Mouse (Mus musculus) midbrain, postnatal 0 days (tissue): ENCODE measurements around the gene Meis2. TPM values are rescaled to one million over a fixed set of nuclear protein-coding genes. Genes with fewer than 3 reads are reported as not detected.

Source experiments
- ATAC-seq: fragments of 200-750 bp; cut with Nextera tagmentation; 2 replicates; pipeline ENCODE4 v1.8.0; 2017; ENCODE audit warnings: moderate number of reproducible peaks, mild to moderate bottlenecking, moderate TSS enrichment, moderate library complexity; ENCODE audit not compliant: low FRiP score
- DNase-seq: peaks from one replicate; pipeline ENCODE4 v3.0.0-alpha.2; 2015; ENCODE audit warnings: low spot score
- H3K27ac ChIP-seq: fragments of 300-500 bp; sonication (generic); 2 replicates; pipeline ENCODE4 v1.5.1; 2014; ENCODE audit warnings: low read depth, mild to moderate bottlenecking, low read length, mixed read lengths
- H3K27me3 ChIP-seq: fragments of 300-500 bp; sonication (generic); 2 replicates; pipeline ENCODE4 v1.6.1; 2014; ENCODE audit warnings: low read length, control low read depth, mixed read lengths; ENCODE audit not compliant: insufficient read depth
- H3K36me3 ChIP-seq: fragments of 300-500 bp; sonication (generic); 2 replicates; pipeline ENCODE4 v1.6.1; 2014; ENCODE audit warnings: low read length, control low read depth, mixed read lengths; ENCODE audit not compliant: insufficient read depth
- H3K4me1 ChIP-seq: fragments of 300-500 bp; sonication (generic); 2 replicates; pipeline ENCODE4 v1.6.1; 2014; ENCODE audit warnings: mild to moderate bottlenecking, control low read depth, antibody characterized with exemption, low read length, mixed read lengths; ENCODE audit not compliant: insufficient read depth
- H3K4me2 ChIP-seq: fragments of 300-500 bp; sonication (generic); 2 replicates; pipeline ENCODE4 v1.6.1; 2014; ENCODE audit warnings: low read depth, mild to moderate bottlenecking, low read length, mixed read lengths; ENCODE audit not compliant: poor library complexity, severe bottlenecking
- H3K4me3 ChIP-seq: fragments of 300-500 bp; sonication (generic); 2 replicates; pipeline ENCODE4 v1.5.1; 2014; ENCODE audit warnings: low read depth, mild to moderate bottlenecking, low read length, moderate library complexity
- H3K9ac ChIP-seq: fragments of 300-500 bp; sonication (generic); replicated peaks from 2 replicates; pipeline ENCODE4 v1.6.1; 2014; ENCODE audit warnings: mild to moderate bottlenecking, low read length, moderate library complexity, mixed read lengths; ENCODE audit not compliant: poor library complexity, severe bottlenecking
- H3K9me3 ChIP-seq: fragments of 300-500 bp; sonication (generic); 2 replicates; pipeline ENCODE4 v1.6.1; 2016; ENCODE audit warnings: low read length, control low read depth
- CTCF ChIP-seq: IDR thresholded peaks from 2 replicates; pipeline ENCODE4 v1.5.1; 2016; ENCODE audit warnings: antibody characterized with exemption, mild to moderate bottlenecking
- WGBS: fragments of 180-500 bp; shearing (Covaris S2); extraction: QIAGEN DNeasy Blood & Tissue Kit; methylation state at CpG from one replicate; pipeline ENCODE4 v1.1.7; 2014; 5-methylcytosine and 5-hydroxymethylcytosine counted together
- polyA plus RNA-seq: library from polyadenylated mRNA; unstranded; fragments of >200 nt; fragmentation: Nextera tagmentation; extraction: Ambion mirVana; gene quantifications from 2 replicates; pipeline ENCODE4 v1.2.1, GENCODE M21; 2015
- total RNA-seq: library from RNA; depleted of rRNA; stranded (reverse); fragments of >200 nt; gene quantifications from 2 replicates; pipeline ENCODE4 v1.2.3, GENCODE M21; 2014

Meis2 gene
- total and polyA plus RNA-seq, 2 experiments from 2014 or later, result 52.1 to 147 TPM

- TF ChIP-seq CTCF, result no peak
- Histone ChIP-seq H3K4me3 (peak overlapping the region; percentile 56), H3K4me2 (peak overlapping the region; percentile 74), H3K9me3 (no peaks in the 10 kb centered on the region), H3K9ac (peak overlapping the region; percentile 54), H3K4me1 (no peaks in the 10 kb centered on the region), H3K27me3 (peaks cover 7% of the 10 kb centered on the region), H3K36me3 (no peaks in the 10 kb centered on the region), H3K27ac (peak overlapping the region; percentile 68)
- no peak for ATAC-seq
- DNase-seq, result no peak
- 12% methylated on average over 10 of the region's 10 CpGs for WGBS
Observed at GRCm38 (mm10) chr2:116070614-116071425, 5.2 kb upstream of the Meis2 start.

GRCm38 (mm10) chr2:116069451-116070225 is 4.0 kb upstream of the Meis2 start:
- peak overlapping the region; percentile 56 for H3K4me3 ChIP-seq
- H3K4me2 ChIP-seq, result peak overlapping the region; percentile 74
- no peaks in the 10 kb centered on the region for H3K4me1 ChIP-seq
- ATAC-seq (no peak), DNase-seq (no peak)
- H3K9me3 ChIP-seq, result no peaks in the 10 kb centered on the region
- WGBS, result 27% methylated on average over 8 of the region's 8 CpGs
- peaks cover 7% of the 10 kb centered on the region for H3K27me3 ChIP-seq
- H3K9ac ChIP-seq, result peak overlapping the region; percentile 54
- no peaks in the 10 kb centered on the region for H3K36me3 ChIP-seq
- H3K27ac ChIP-seq, result peak overlapping the region; percentile 68
- TF ChIP-seq CTCF, result no peak

GRCm38 (mm10) chr2:116068901-116069300 is 3.3 kb upstream of the Meis2 start:
- no peaks in the 10 kb centered on the region for H3K36me3 ChIP-seq
- H3K27me3 ChIP-seq, result peaks cover 7% of the 10 kb centered on the region
- peak overlapping the region; percentile 74 for H3K4me2 ChIP-seq
- no peak for TF ChIP-seq CTCF
- DNase-seq, result no peak
- WGBS, result 30% methylated on average over 7 of the region's 7 CpGs
- no peaks in the 10 kb centered on the region for H3K4me1 ChIP-seq
- H3K4me3 ChIP-seq, result peak overlapping the region; percentile 56
- no peaks in the 10 kb centered on the region for H3K9me3 ChIP-seq
- peak overlapping the region; percentile 54 for H3K9ac ChIP-seq
- ATAC-seq, result no peak
- peak overlapping the region; percentile 68 for H3K27ac ChIP-seq

GRCm38 (mm10) chr2:116068461-116068860 is 2.8 kb upstream of the Meis2 start:
- Histone ChIP-seq H3K9ac (peak overlapping the region; percentile 59; the same call in 1 of the 2 replicates), H3K9me3 (no peaks in the 10 kb centered on the region), H3K4me1 (no peaks in the 10 kb centered on the region), H3K27me3 (peaks cover 7% of the 10 kb centered on the region), H3K27ac (no peak overlapping the region; the same call in 1 of the 2 replicates), H3K4me2 (peak overlapping the region; percentile 74), H3K36me3 (no peaks in the 10 kb centered on the region), H3K4me3 (peak overlapping the region; percentile 56)
- DNase-seq, result no peak
- TF ChIP-seq CTCF, result no peak
- whole genome bisulfite sequencing, result 19% methylated on average over 11 of the region's 11 CpGs
- ATAC-seq, result no peak

GRCm38 (mm10) chr2:116067711-116068110 is 2.1 kb upstream of the Meis2 start:
- H3K27me3 ChIP-seq, result peaks cover 7% of the 10 kb centered on the region
- ATAC-seq, result no peak
- no peak for TF ChIP-seq CTCF
- peak overlapping the region; percentile 59 for H3K9ac ChIP-seq
- DNase-seq, result no peak
- no peaks in the 10 kb centered on the region for H3K36me3 ChIP-seq
- H3K4me3 ChIP-seq, result peak overlapping the region; percentile 56
- peak overlapping the region; percentile 74 for H3K4me2 ChIP-seq
- 6% methylated on average over 15 of the region's 15 CpGs for WGBS
- H3K27ac ChIP-seq, result peak overlapping the region; percentile 72
- H3K4me1 ChIP-seq, result no peaks in the 10 kb centered on the region
- no peaks in the 10 kb centered on the region for H3K9me3 ChIP-seq
